Mouse (Mus musculus) kidney, postnatal 14 days (tissue): Measurements from ENCODE around the gene Olfr1436.
"Not testable (repeated sequence)": the region's sequence is repeated elsewhere in the genome, so short reads cannot be mapped to it uniquely, and the experiment has no call there.

Experiments
- DNase-seq: peaks from one replicate; pipeline ENCODE4 v3.0.0; 2022; ENCODE audit warnings: mixed read lengths

Olfr1436 gene

DNA sequence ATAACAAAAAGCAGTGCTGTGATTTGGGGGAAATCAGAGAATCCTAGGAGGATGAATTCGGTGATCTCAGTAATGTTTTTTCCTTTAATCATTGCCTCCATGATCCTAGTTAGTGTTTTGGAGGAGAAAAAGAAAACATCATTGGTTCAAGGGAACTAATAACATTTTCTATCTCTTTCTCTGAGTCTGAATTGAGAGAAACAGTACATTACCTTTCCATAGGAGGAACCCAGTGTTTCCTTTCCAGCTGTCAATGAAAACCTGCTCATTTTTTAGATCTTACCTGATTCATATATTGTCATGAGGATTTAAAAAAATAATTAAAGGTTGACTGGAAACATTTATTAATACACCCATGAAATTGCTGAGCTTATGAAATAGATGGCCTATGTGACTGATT lies at the start of gene Olfr1436:
Gene Olfr1436 (minus strand): TSS at position 101 of the 400 bp plus-strand sequence.
- DNase-seq, result not testable (repeated sequence)

GRCm38 (mm10) chr19:12335810-12336209 lies 36.9 kb upstream of the Olfr1436 start, which contains the start of gene Olfr1438-ps1:
TSS of gene Olfr1438-ps1 (minus strand) at chr19:12335910.
- DNase-seq, result no peak

- DNase-seq, result no peak
Observed at GRCm38 (mm10) chr19:12325001-12325400, 26.1 kb upstream of the Olfr1436 start, which contains the start of gene Olfr1437. TSS of gene Olfr1437 (minus strand) at chr19:12325101.

- no peak for DNase-seq
Observed at GRCm38 (mm10) chr19:12292979-12293378, 6.0 kb downstream of the Olfr1436 start.

GRCm38 (mm10) chr19:12279554-12279953 lies 19.4 kb downstream of the Olfr1436 start, which contains the start of gene Olfr1434:
TSS of gene Olfr1434 (plus strand) at chr19:12279854.
- no peak for DNase-seq

- no peak for DNase-seq
Observed at GRCm38 (mm10) chr19:12260732-12261131, 38.2 kb downstream of the Olfr1436 start, which contains the start of gene Olfr235. TSS of gene Olfr235 (plus strand) at chr19:12261032.
